Mouse (Mus musculus): ENCODE measurements around the gene Tcta.

DNA sequence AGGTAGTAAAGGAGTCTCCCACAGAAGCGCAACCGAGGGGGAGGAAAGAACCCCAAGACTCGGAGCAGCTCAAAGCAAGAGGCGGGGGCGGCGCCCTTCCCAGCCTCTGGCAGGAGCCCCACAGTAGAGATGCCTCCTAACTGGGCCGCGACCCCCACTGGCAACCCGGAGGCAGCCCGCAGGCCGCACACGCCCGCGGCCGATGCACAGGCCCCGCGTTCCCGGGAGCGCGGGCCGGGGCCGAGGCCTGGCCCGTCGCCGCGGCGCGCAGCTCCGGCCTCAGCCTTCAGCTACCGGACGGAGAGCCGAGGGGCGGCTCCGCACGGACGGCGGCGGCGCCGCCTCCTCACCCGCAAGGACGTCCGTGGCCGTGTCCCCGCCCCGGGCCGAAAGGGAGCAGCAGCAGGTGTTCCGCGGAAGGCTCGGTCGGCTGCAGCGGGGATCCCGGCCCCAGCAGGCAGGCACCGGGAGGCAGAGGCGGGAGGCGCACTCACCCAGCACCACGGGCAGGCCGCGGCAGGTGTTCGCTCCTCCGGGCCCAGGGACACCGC lies 42.8 kb downstream of the Tcta start:
- TF ChIP-seq EP300 (IDR thresholded peaks at IDR 0.05) (no peak), CTCF (IDR thresholded peaks at IDR 0.05) (no peak; the same call in 1 of the 2 replicates)
